ENCODE assay signal across 21 mouse cellular contexts in genomic region chr5:107002091-107002416, GRCm38 (mm10). TPM values are rescaled to one million over a fixed set of nuclear protein-coding genes. Genes with fewer than 3 reads are reported as not detected.
A peak's percentile ranks its signal among the peaks of the same experiment; 100 is the strongest.
DNase-seq lines count a peak whose midpoint lies in the region; ATAC-seq and TF ChIP-seq lines count a peak whose summit lies in the region.
"Had no signal": no experiment of that assay in that cellular context is flagged by ENCODE, and none has a peak within 500 bp of the region (broad histone marks: within the 10 kb centered on the region; RNA-seq: fewer than 3 reads in every experiment).

No protein-coding gene starts in this region.

- H3K9me3 ChIP-seq in heart, embryonic 13.5 days = peaks cover 4% of the 10 kb centered on the region
- no peaks in the 10 kb centered on the region; the same call in 1 of the 2 replicates for H3K9me3 ChIP-seq in midbrain, embryonic 10.5 days (replicated peaks)
- no peaks in the 10 kb centered on the region for H3K9me3 ChIP-seq in midbrain, embryonic 11.5 days (ENCODE audit: control insufficient read depth, low read length)
- 0 out of 2 replicates have a peak, but pooled peaks cover 8% of the 10 kb centered on the region for H3K9me3 ChIP-seq in embryonic facial prominence, embryonic 13.5 days
- H3K9me3 ChIP-seq in stomach, embryonic 16.5 days (replicated peaks; ENCODE audit: control insufficient read depth, low read length) = 0 out of 2 replicates have a peak, but pooled peaks cover 5% of the 10 kb centered on the region
- H3K9me3 ChIP-seq: heart, embryonic 15.5 days; hindbrain, embryonic 10.5 days; neural tube, embryonic 13.5 days had no signal

- no peaks in the 10 kb centered on the region for H3K79me2 ChIP-seq in heart, adult 2 months (replicated peaks; ENCODE audit: control insufficient read depth, insufficient read depth, low read length)

- TF ChIP-seq POLR2A in heart, adult 2 months (IDR thresholded peaks at IDR 0.05; ENCODE audit: insufficient read depth, low read depth, low read length) = no peak

- H3K27me3 ChIP-seq in heart, embryonic 13.5 days (replicated peaks) = peaks cover 6% of the 10 kb centered on the region
- no peaks in the 10 kb centered on the region; the same call in 1 of the 2 replicates for H3K27me3 ChIP-seq in heart, adult 2 months (ENCODE audit: control insufficient read depth, insufficient read depth, low read length)
- H3K27me3 ChIP-seq in midbrain, embryonic 10.5 days (ENCODE audit: low read depth, poor library complexity, severe bottlenecking) = no peaks in the 10 kb centered on the region
- no peaks in the 10 kb centered on the region for H3K27me3 ChIP-seq in midbrain, embryonic 11.5 days (ENCODE audit: control insufficient read depth, insufficient read depth, low read length)
- no peaks in the 10 kb centered on the region for H3K27me3 ChIP-seq in embryonic facial prominence, embryonic 13.5 days
- H3K27me3 ChIP-seq in stomach, embryonic 16.5 days (ENCODE audit: control insufficient read depth, insufficient read depth, low read length) = no peaks in the 10 kb centered on the region
- H3K27me3 ChIP-seq: heart, embryonic 15.5 days; neural tube, embryonic 13.5 days had no signal

- TF ChIP-seq CTCF in heart, adult 2 months (IDR thresholded peaks at IDR 0.05) = no peak

- peak overlapping the region; percentile 22; the same call in 1 of the 2 replicates for H3K27ac ChIP-seq in heart, embryonic 13.5 days (replicated peaks)
- no peak overlapping the region for H3K27ac ChIP-seq in heart, adult 2 months
- H3K27ac ChIP-seq in midbrain, embryonic 10.5 days (replicated peaks) = peak overlapping the region; percentile 60; the same call in 1 of the 2 replicates
- no peak overlapping the region for H3K27ac ChIP-seq in midbrain, embryonic 11.5 days (ENCODE audit: low read depth, low read length)
- H3K27ac ChIP-seq in embryonic facial prominence, embryonic 13.5 days = peak overlapping the region; percentile 71
- H3K27ac ChIP-seq in stomach, embryonic 16.5 days (ENCODE audit: low read length) = no peak overlapping the region
- H3K27ac ChIP-seq: macrophage; midbrain, embryonic 13.5 days; neural tube, embryonic 13.5 days had no signal

- H3K4me3 ChIP-seq in heart, embryonic 13.5 days = no peak overlapping the region
- no peak overlapping the region for H3K4me3 ChIP-seq in heart, adult 2 months
- no peak overlapping the region for H3K4me3 ChIP-seq in midbrain, embryonic 10.5 days
- H3K4me3 ChIP-seq in midbrain, embryonic 11.5 days (ENCODE audit: low read depth, low read length) = no peak overlapping the region
- H3K4me3 ChIP-seq in embryonic facial prominence, embryonic 13.5 days = no peak overlapping the region
- no peak overlapping the region for H3K4me3 ChIP-seq in stomach, embryonic 16.5 days (replicated peaks; ENCODE audit: low read length)
- H3K4me3 ChIP-seq: heart, embryonic 15.5 days; hindbrain, embryonic 10.5 days; midbrain, embryonic 13.5 days; neural tube, embryonic 13.5 days had no signal

- 0 out of 2 replicates have a peak overlapping the region, but pooled peaks have one; percentile 15 for H3K9ac ChIP-seq in heart, embryonic 13.5 days
- H3K9ac ChIP-seq in heart, adult 2 months (ENCODE audit: low read depth, low read length) = no peak overlapping the region
- no peak overlapping the region for H3K9ac ChIP-seq in midbrain, embryonic 11.5 days (ENCODE audit: low read length)
- H3K9ac ChIP-seq in embryonic facial prominence, embryonic 13.5 days = no peak overlapping the region
- no peak overlapping the region for H3K9ac ChIP-seq in stomach, embryonic 16.5 days (ENCODE audit: low read length)
- H3K9ac ChIP-seq: heart, embryonic 15.5 days; midbrain, embryonic 13.5 days; neural tube, embryonic 13.5 days had no signal

- intact Hi-C loops in heart, adult 2 months (cut with DNase I) = no loop called here

- H3K36me3 ChIP-seq in heart, embryonic 13.5 days = no peaks in the 10 kb centered on the region
- no peaks in the 10 kb centered on the region for H3K36me3 ChIP-seq in heart, adult 2 months (ENCODE audit: control insufficient read depth, insufficient read depth, low read length)
- no peaks in the 10 kb centered on the region for H3K36me3 ChIP-seq in midbrain, embryonic 10.5 days
- H3K36me3 ChIP-seq in midbrain, embryonic 11.5 days (ENCODE audit: control insufficient read depth, insufficient read depth, low read length) = no peaks in the 10 kb centered on the region
- H3K36me3 ChIP-seq in embryonic facial prominence, embryonic 13.5 days = no peaks in the 10 kb centered on the region
- H3K36me3 ChIP-seq in stomach, embryonic 16.5 days (ENCODE audit: control insufficient read depth, insufficient read depth, low read length) = no peaks in the 10 kb centered on the region
- H3K36me3 ChIP-seq: heart, embryonic 15.5 days; hindbrain, embryonic 10.5 days; midbrain, embryonic 13.5 days; neural tube, embryonic 13.5 days had no signal

- DNase-seq in heart, adult 2 months = no peak
- DNase-seq in midbrain, embryonic 10.5 days (ENCODE audit: low spot score) = no peak
- no peak for DNase-seq in midbrain, embryonic 11.5 days (ENCODE audit: low spot score, missing footprints)
- DNase-seq: cerebellum, postnatal 25 days; embryo, embryonic 11 days; kidney, adult 18-20 months; kidney, postnatal 4 days; liver; right cerebral cortex, adult 18-20 months; thymus, postnatal 36 days had no signal

- TF ChIP-seq EP300 in heart, adult 2 months (IDR thresholded peaks at IDR 0.05; ENCODE audit: insufficient read depth, low read depth, low read length) = no peak

- ATAC-seq in heart, embryonic 13.5 days (ENCODE audit: extremely low read depth, insufficient number of reproducible peaks, low FRiP score, low TSS enrichment) = no peak
- no peak for ATAC-seq in midbrain, embryonic 11.5 days (ENCODE audit: low FRiP score)
- ATAC-seq in embryonic facial prominence, embryonic 13.5 days (ENCODE audit: insufficient number of reproducible peaks, insufficient read depth, low FRiP score, low TSS enrichment, low read depth) = peak; percentile 74; the same call in 1 of the 2 replicates
- peak; percentile 7; the same call in 1 of the 2 replicates for ATAC-seq in stomach, embryonic 16.5 days (ENCODE audit: insufficient read depth, low FRiP score)
- no peak for ATAC-seq in monocyte, adult 5-6 weeks (replicated peaks; ENCODE audit: insufficient number of reproducible peaks, low FRiP score, low TSS enrichment, poor library complexity, severe bottlenecking)
- ATAC-seq: activated CD4-positive, CD25-positive, alpha-beta regulatory T cell, adult 4 months; forebrain, embryonic 16.5 days; midbrain, embryonic 13.5 days had no signal

- 44% methylated on average over 5 of the region's 5 CpGs for WGBS in heart, embryonic 13.5 days
- WGBS in heart, adult 2 months = 58% methylated on average over 5 of the region's 5 CpGs
- 25% methylated on average over 2 of the region's 5 CpGs for WGBS in midbrain, embryonic 10.5 days
- WGBS in midbrain, embryonic 11.5 days = 17% methylated on average over 5 of the region's 5 CpGs
- 19% methylated on average over 5 of the region's 5 CpGs for WGBS in embryonic facial prominence, embryonic 13.5 days
- WGBS in stomach, embryonic 16.5 days = 39% methylated on average over 5 of the region's 5 CpGs

- no peak overlapping the region for H3K4me2 ChIP-seq in heart, embryonic 13.5 days
- no peak overlapping the region for H3K4me2 ChIP-seq in midbrain, embryonic 11.5 days
- H3K4me2 ChIP-seq in embryonic facial prominence, embryonic 13.5 days = peak overlapping the region; percentile 26; the same call in 1 of the 2 replicates
- no peak overlapping the region for H3K4me2 ChIP-seq in stomach, embryonic 16.5 days (ENCODE audit: low read depth, low read length)
- H3K4me2 ChIP-seq: heart, embryonic 15.5 days; midbrain, embryonic 13.5 days; neural tube, embryonic 13.5 days had no signal

- H3K4me1 ChIP-seq in heart, embryonic 13.5 days = peaks cover 13% of the 10 kb centered on the region
- H3K4me1 ChIP-seq in heart, adult 2 months (ENCODE audit: control insufficient read depth, insufficient read depth, low read length) = no peaks in the 10 kb centered on the region
- H3K4me1 ChIP-seq in midbrain, embryonic 10.5 days = peaks cover 16% of the 10 kb centered on the region
- peaks cover 6% of the 10 kb centered on the region; the same call in 1 of the 2 replicates for H3K4me1 ChIP-seq in midbrain, embryonic 11.5 days (ENCODE audit: control insufficient read depth, insufficient read depth, low read length)
- H3K4me1 ChIP-seq in embryonic facial prominence, embryonic 13.5 days = peaks cover 18% of the 10 kb centered on the region
- peaks cover 11% of the 10 kb centered on the region; the same call in 1 of the 2 replicates for H3K4me1 ChIP-seq in stomach, embryonic 16.5 days (ENCODE audit: control insufficient read depth, insufficient read depth, low read length)

RNA-seq across cellular contexts. Expression of gene Cdc7, which starts 37.9 kb away (rescaled TPM):
- 25.5 and 26.3 TPM in 2 replicates for polyA plus RNA-seq in heart, embryonic 13.5 days (2015; fragmentation: Nextera tagmentation; extraction: Ambion mirVana)
- total RNA-seq in heart, adult 2 months (2021) = under 1 TPM; 0.39 to 0.59 TPM
- 0.70 and 1.3 TPM in 2 replicates for polyA plus RNA-seq in heart, adult 2 months (2012; rRNA removed)
- polyA plus RNA-seq in midbrain, embryonic 10.5 days (2016; fragmentation: Nextera tagmentation; extraction: Ambion mirVana) = 59.3 and 63.5 TPM in 2 replicates
- polyA plus RNA-seq in midbrain, embryonic 11.5 days (2014; fragmentation: Nextera tagmentation; extraction: Ambion mirVana) = 58.7 and 61.6 TPM in 2 replicates
- polyA plus RNA-seq in embryonic facial prominence, embryonic 13.5 days (2015; fragmentation: Nextera tagmentation; extraction: Ambion mirVana) = 51.6 and 55.7 TPM in 2 replicates
- 39.2 and 42.6 TPM in 2 replicates for polyA plus RNA-seq in stomach, embryonic 16.5 days (2015; fragmentation: Nextera tagmentation; extraction: Ambion mirVana)
- 7.6 to 11.7 TPM (median 8.1 TPM) in 3 replicates for total RNA-seq in monocyte, adult 5-6 weeks (2017)

Comparison
In these comparisons a context has a peak if more than half of its experiments do, and no peak if none do; other contexts are left out.
1. H3K27ac ChIP-seq: peak in heart, embryonic 13.5 days (single experiment), midbrain, embryonic 10.5 days (single experiment) and embryonic facial prominence, embryonic 13.5 days (single experiment); none in heart, adult 2 months (single experiment), midbrain, embryonic 11.5 days (single experiment) and stomach, embryonic 16.5 days (single experiment).
2. RNA of gene Cdc7, which starts 37.9 kb away (polyA plus RNA-seq): 59.3 to 63.5 TPM in midbrain, embryonic 10.5 days, 58.7 to 61.6 TPM in midbrain, embryonic 11.5 days, 51.6 to 55.7 TPM in embryonic facial prominence, embryonic 13.5 days, 39.2 to 42.6 TPM in stomach, embryonic 16.5 days and 25.5 to 26.3 TPM in heart, embryonic 13.5 days; 0.70 to 1.3 TPM in heart, adult 2 months; every median in the first group is over 10 times any median in the second.
3. ATAC-seq: peak in embryonic facial prominence, embryonic 13.5 days (single experiment) and stomach, embryonic 16.5 days (single experiment); none in heart, embryonic 13.5 days (single experiment), midbrain, embryonic 11.5 days (single experiment) and monocyte, adult 5-6 weeks (single experiment).